Mouse (Mus musculus): ENCODE results near the gene Synrg.

The Synrg gene

GRCm38 (mm10) chr11:84032559-84032958, 68.3 kb downstream of the Synrg start:
- ATAC-seq (ENCODE audit: insufficient number of reproducible peaks, low FRiP score, low TSS enrichment): no peak

GRCm38 (mm10) chr11:84033671-84034070, 69.4 kb downstream of the Synrg start:
- ATAC-seq (ENCODE audit: insufficient number of reproducible peaks, low FRiP score, low TSS enrichment): no peak

GRCm38 (mm10) chr11:84040621-84041020, 76.4 kb downstream of the Synrg start:
- no peak for ATAC-seq (ENCODE audit: insufficient number of reproducible peaks, low FRiP score, low TSS enrichment)

GRCm38 (mm10) chr11:84042808-84043762, 78.9 kb downstream of the Synrg start:
- no peak for ATAC-seq (ENCODE audit: insufficient number of reproducible peaks, low FRiP score, low TSS enrichment)

- no peak for ATAC-seq (ENCODE audit: insufficient number of reproducible peaks, low FRiP score, low TSS enrichment)
These were observed 80.8 kb downstream of the Synrg start for GRCm38 (mm10) chr11:84044988-84045387.

GRCm38 (mm10) chr11:84047270-84047669, 83.0 kb downstream of the Synrg start:
- ATAC-seq (ENCODE audit: insufficient number of reproducible peaks, low FRiP score, low TSS enrichment): no peak

- ATAC-seq (ENCODE audit: insufficient number of reproducible peaks, low FRiP score, low TSS enrichment): no peak
These were observed 84.2 kb downstream of the Synrg start for GRCm38 (mm10) chr11:84048411-84048810.

- ATAC-seq (ENCODE audit: insufficient number of reproducible peaks, low FRiP score, low TSS enrichment): no peak
These were observed 88.8 kb downstream of the Synrg start for GRCm38 (mm10) chr11:84053055-84053454.

- ATAC-seq (ENCODE audit: insufficient number of reproducible peaks, low FRiP score, low TSS enrichment): peak; percentile 92
These were observed 89.4 kb downstream of the Synrg start for GRCm38 (mm10) chr11:84053524-84054163.

- no peak for ATAC-seq (ENCODE audit: insufficient number of reproducible peaks, low FRiP score, low TSS enrichment)
These were observed 93.2 kb downstream of the Synrg start for GRCm38 (mm10) chr11:84057418-84057817.

GRCm38 (mm10) chr11:84059784-84060183, 95.6 kb downstream of the Synrg start:
- no peak for ATAC-seq (ENCODE audit: insufficient number of reproducible peaks, low FRiP score, low TSS enrichment)

- no peak for ATAC-seq (ENCODE audit: insufficient number of reproducible peaks, low FRiP score, low TSS enrichment)
These were observed 96.4 kb downstream of the Synrg start for GRCm38 (mm10) chr11:84060635-84061034.

GRCm38 (mm10) chr11:84061881-84062280, 97.7 kb downstream of the Synrg start:
- no peak for ATAC-seq (ENCODE audit: insufficient number of reproducible peaks, low FRiP score, low TSS enrichment)

GRCm38 (mm10) chr11:84062805-84063204, 98.6 kb downstream of the Synrg start:
- ATAC-seq (ENCODE audit: insufficient number of reproducible peaks, low FRiP score, low TSS enrichment): no peak

- no peak for ATAC-seq (ENCODE audit: insufficient number of reproducible peaks, low FRiP score, low TSS enrichment)
These were observed 99.5 kb downstream of the Synrg start for GRCm38 (mm10) chr11:84063631-84064209.

GRCm38 (mm10) chr11:84066071-84066481, 101.8 kb downstream of the Synrg start:
- ATAC-seq (ENCODE audit: insufficient number of reproducible peaks, low FRiP score, low TSS enrichment): no peak

- ATAC-seq (ENCODE audit: insufficient number of reproducible peaks, low FRiP score, low TSS enrichment): peak; percentile 77
These were observed 102.9 kb downstream of the Synrg start for GRCm38 (mm10) chr11:84066927-84067645.

GRCm38 (mm10) chr11:84067720-84068190, 103.5 kb downstream of the Synrg start:
- peak; percentile 12; the same call in 1 of the 2 replicates for ATAC-seq (ENCODE audit: insufficient number of reproducible peaks, low FRiP score, low TSS enrichment)

- peak; percentile 61; the same call in 1 of the 2 replicates for ATAC-seq (ENCODE audit: insufficient number of reproducible peaks, low FRiP score, low TSS enrichment)
These were observed 104.2 kb downstream of the Synrg start for GRCm38 (mm10) chr11:84068191-84069033.

Data from cerebellum, adult (tissue).